Mouse (Mus musculus): Measurements from ENCODE around the gene Coro1c. TPM values are rescaled to one million over a fixed set of nuclear protein-coding genes. Genes with fewer than 3 reads are reported as not detected.

The Coro1c gene
- polyA plus RNA-seq, 1 experiment, result 78.3 TPM

GRCm38 (mm10) chr5:113869132-113869531 is 39.4 kb downstream of the Coro1c start:
- no peaks in the 10 kb centered on the region for H3K27me3 ChIP-seq (ENCODE audit: control insufficient read depth, insufficient read depth, low read length)
- no peak for TF ChIP-seq CTCF (IDR thresholded peaks at IDR 0.05; ENCODE audit: borderline replicate concordance, control insufficient read depth, extremely low read depth, insufficient read depth, low read length, poor library complexity)
- TF ChIP-seq POLR2A (IDR thresholded peaks at IDR 0.05; ENCODE audit: control insufficient read depth, extremely low read depth, insufficient read depth, low read length, poor library complexity), result no peak
- H3K4me1 ChIP-seq (replicated peaks; ENCODE audit: control insufficient read depth, insufficient read depth, low read length), result peaks cover 34% of the 10 kb centered on the region
- H3K4me3 ChIP-seq (ENCODE audit: control insufficient read depth, insufficient read depth, low read length), result no peak overlapping the region
- H3K36me3 ChIP-seq (ENCODE audit: control insufficient read depth, insufficient read depth, low read length), result no peaks in the 10 kb centered on the region
- H3K27ac ChIP-seq (ENCODE audit: control insufficient read depth, insufficient read depth, low read length), result no peak overlapping the region
- WGBS, result 53% methylated on average over 11 of the region's 11 CpGs
- no peak for DNase-seq

DNA sequence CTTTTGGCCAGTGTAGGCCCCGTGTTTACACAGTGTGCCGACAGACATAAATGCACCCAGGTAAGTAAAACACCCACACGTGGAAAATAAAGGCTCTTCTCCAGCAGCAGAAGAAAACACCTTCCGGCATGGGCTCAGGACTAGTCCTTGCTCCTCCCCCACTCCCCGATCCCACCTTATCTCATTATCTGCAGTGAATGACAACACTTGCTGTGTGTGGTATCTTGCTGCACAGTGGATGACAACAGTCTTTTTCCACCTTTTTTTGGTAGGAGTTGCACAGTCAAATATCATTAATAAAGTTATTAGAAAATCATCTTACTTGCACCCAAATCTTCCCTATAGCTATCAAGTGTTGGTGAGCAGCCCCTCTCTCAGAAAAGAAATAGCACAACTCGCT is 43.6 kb downstream of the Coro1c start:
- WGBS, result 94% methylated on average over 6 of the region's 6 CpGs
- no peak for DNase-seq
- TF ChIP-seq POLR2A (IDR thresholded peaks at IDR 0.05; ENCODE audit: control insufficient read depth, extremely low read depth, insufficient read depth, low read length, poor library complexity) (no peak), CTCF (IDR thresholded peaks at IDR 0.05; ENCODE audit: borderline replicate concordance, control insufficient read depth, extremely low read depth, insufficient read depth, low read length, poor library complexity) (no peak)
- Histone ChIP-seq H3K27me3 (ENCODE audit: control insufficient read depth, insufficient read depth, low read length) (no peaks in the 10 kb centered on the region), H3K4me3 (ENCODE audit: control insufficient read depth, insufficient read depth, low read length) (no peak overlapping the region), H3K36me3 (ENCODE audit: control insufficient read depth, insufficient read depth, low read length) (no peaks in the 10 kb centered on the region), H3K27ac (ENCODE audit: control insufficient read depth, insufficient read depth, low read length) (no peak overlapping the region), H3K4me1 (replicated peaks; ENCODE audit: control insufficient read depth, insufficient read depth, low read length) (no peaks in the 10 kb centered on the region)

DNA sequence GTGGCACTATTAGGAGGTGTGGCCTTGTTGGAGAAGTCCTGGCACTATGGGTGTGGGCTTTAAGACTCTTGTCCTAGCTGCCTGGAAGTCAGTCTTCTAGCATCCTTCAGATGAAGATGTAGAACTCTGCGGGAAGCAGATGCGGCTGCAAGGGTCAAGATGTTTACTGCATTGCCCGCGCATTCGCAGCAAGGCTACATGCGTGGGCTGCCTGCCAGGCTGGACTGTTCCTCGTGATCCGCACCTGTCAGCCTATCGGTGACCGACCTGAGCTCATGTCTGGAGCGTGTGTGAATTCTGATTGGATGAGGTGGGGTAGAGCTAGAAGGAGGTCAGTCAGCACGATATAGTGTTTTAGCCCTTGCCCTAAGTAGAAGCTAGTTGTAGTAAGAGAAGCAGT is 44.6 kb downstream of the Coro1c start:
- TF ChIP-seq POLR2A (IDR thresholded peaks at IDR 0.05; ENCODE audit: control insufficient read depth, extremely low read depth, insufficient read depth, low read length, poor library complexity) (no peak), CTCF (IDR thresholded peaks at IDR 0.05; ENCODE audit: borderline replicate concordance, control insufficient read depth, extremely low read depth, insufficient read depth, low read length, poor library complexity) (no peak)
- H3K36me3 ChIP-seq (ENCODE audit: control insufficient read depth, insufficient read depth, low read length), result no peaks in the 10 kb centered on the region
- H3K27me3 ChIP-seq (ENCODE audit: control insufficient read depth, insufficient read depth, low read length), result no peaks in the 10 kb centered on the region
- H3K4me3 ChIP-seq (ENCODE audit: control insufficient read depth, insufficient read depth, low read length), result no peak overlapping the region
- no peak overlapping the region for H3K27ac ChIP-seq (ENCODE audit: control insufficient read depth, insufficient read depth, low read length)
- no peak for DNase-seq
- H3K4me1 ChIP-seq (replicated peaks; ENCODE audit: control insufficient read depth, insufficient read depth, low read length), result peaks cover 6% of the 10 kb centered on the region
- 98% methylated on average over 12 of the region's 12 CpGs for WGBS

- TF ChIP-seq POLR2A (IDR thresholded peaks at IDR 0.05; ENCODE audit: control insufficient read depth, extremely low read depth, insufficient read depth, low read length, poor library complexity), result no peak
- no peak for TF ChIP-seq CTCF (IDR thresholded peaks at IDR 0.05; ENCODE audit: borderline replicate concordance, control insufficient read depth, extremely low read depth, insufficient read depth, low read length, poor library complexity)
- DNase-seq, result no peak
- Histone ChIP-seq H3K4me1 (replicated peaks; ENCODE audit: control insufficient read depth, insufficient read depth, low read length) (peaks cover 9% of the 10 kb centered on the region), H3K36me3 (ENCODE audit: control insufficient read depth, insufficient read depth, low read length) (no peaks in the 10 kb centered on the region), H3K4me3 (ENCODE audit: control insufficient read depth, insufficient read depth, low read length) (no peak overlapping the region), H3K27me3 (ENCODE audit: control insufficient read depth, insufficient read depth, low read length) (no peaks in the 10 kb centered on the region), H3K27ac (ENCODE audit: control insufficient read depth, insufficient read depth, low read length) (no peak overlapping the region)
- WGBS, result 99% methylated on average over 4 of the region's 4 CpGs
Observed at GRCm38 (mm10) chr5:113862418-113862817, 46.1 kb downstream of the Coro1c start.

- 98% methylated on average over 8 of the region's 8 CpGs for WGBS
- peak; percentile 46 for DNase-seq
- TF ChIP-seq CTCF (IDR thresholded peaks at IDR 0.05; ENCODE audit: borderline replicate concordance, control insufficient read depth, extremely low read depth, insufficient read depth, low read length, poor library complexity) (peak; percentile 49; the same call in 1 of the 2 replicates), POLR2A (IDR thresholded peaks at IDR 0.05; ENCODE audit: control insufficient read depth, extremely low read depth, insufficient read depth, low read length, poor library complexity) (no peak)
- Histone ChIP-seq H3K36me3 (ENCODE audit: control insufficient read depth, insufficient read depth, low read length) (no peaks in the 10 kb centered on the region), H3K4me1 (replicated peaks; ENCODE audit: control insufficient read depth, insufficient read depth, low read length) (peaks cover 9% of the 10 kb centered on the region), H3K27me3 (ENCODE audit: control insufficient read depth, insufficient read depth, low read length) (no peaks in the 10 kb centered on the region), H3K27ac (ENCODE audit: control insufficient read depth, insufficient read depth, low read length) (no peak overlapping the region), H3K4me3 (ENCODE audit: control insufficient read depth, insufficient read depth, low read length) (no peak overlapping the region)
Observed at GRCm38 (mm10) chr5:113861294-113861693, 47.3 kb downstream of the Coro1c start.

- WGBS, result 9% methylated on average over 5 of the region's 5 CpGs
- H3K27ac ChIP-seq (ENCODE audit: control insufficient read depth, insufficient read depth, low read length), result peak overlapping the region; percentile 52
- H3K4me3 ChIP-seq (ENCODE audit: control insufficient read depth, insufficient read depth, low read length), result no peak overlapping the region
- H3K4me1 ChIP-seq (replicated peaks; ENCODE audit: control insufficient read depth, insufficient read depth, low read length), result peaks cover 9% of the 10 kb centered on the region
- TF ChIP-seq CTCF (IDR thresholded peaks at IDR 0.05; ENCODE audit: borderline replicate concordance, control insufficient read depth, extremely low read depth, insufficient read depth, low read length, poor library complexity) (no peak), POLR2A (IDR thresholded peaks at IDR 0.05; ENCODE audit: control insufficient read depth, extremely low read depth, insufficient read depth, low read length, poor library complexity) (peak; percentile 13; the same call in 1 of the 2 replicates)
- H3K27me3 ChIP-seq (ENCODE audit: control insufficient read depth, insufficient read depth, low read length), result no peaks in the 10 kb centered on the region
- no peaks in the 10 kb centered on the region for H3K36me3 ChIP-seq (ENCODE audit: control insufficient read depth, insufficient read depth, low read length)
- peak; percentile 41 for DNase-seq
Observed at GRCm38 (mm10) chr5:113858971-113859370, 49.6 kb downstream of the Coro1c start.

GRCm38 (mm10) chr5:113858550-113858949 is 50.0 kb downstream of the Coro1c start:
- WGBS, result 78% methylated on average over 10 of the region's 10 CpGs
- no peak for TF ChIP-seq CTCF (IDR thresholded peaks at IDR 0.05; ENCODE audit: borderline replicate concordance, control insufficient read depth, extremely low read depth, insufficient read depth, low read length, poor library complexity)
- TF ChIP-seq POLR2A (IDR thresholded peaks at IDR 0.05; ENCODE audit: control insufficient read depth, extremely low read depth, insufficient read depth, low read length, poor library complexity), result no peak
- no peak overlapping the region for H3K27ac ChIP-seq (ENCODE audit: control insufficient read depth, insufficient read depth, low read length)
- H3K4me3 ChIP-seq (ENCODE audit: control insufficient read depth, insufficient read depth, low read length), result no peak overlapping the region
- no peaks in the 10 kb centered on the region for H3K27me3 ChIP-seq (ENCODE audit: control insufficient read depth, insufficient read depth, low read length)
- DNase-seq, result no peak
- H3K4me1 ChIP-seq (replicated peaks; ENCODE audit: control insufficient read depth, insufficient read depth, low read length), result peaks cover 9% of the 10 kb centered on the region
- no peaks in the 10 kb centered on the region for H3K36me3 ChIP-seq (ENCODE audit: control insufficient read depth, insufficient read depth, low read length)

All from thymus, adult 2 months (tissue).